Mouse (Mus musculus) heart, embryonic 16.5 days (tissue): ENCODE measurements around the gene Aldh3b2. TPM values are rescaled to one million over a fixed set of nuclear protein-coding genes. Genes with fewer than 3 reads are reported as not detected.

Source experiments
- ATAC-seq: fragments of 200-750 bp; cut with Nextera tagmentation; replicated peaks from 2 replicates; pipeline ENCODE4 v1.8.0; 2017; ENCODE audit warnings: moderate number of reproducible peaks; ENCODE audit not compliant: insufficient read depth, low FRiP score; ENCODE audit errors: extremely low read depth
- H3K27ac ChIP-seq: fragments of 300-500 bp; sonication (generic); 2 replicates; pipeline ENCODE4 v1.5.1; 2014; ENCODE audit warnings: mild to moderate bottlenecking, low read length, control low read depth, moderate library complexity
- H3K27me3 ChIP-seq: fragments of 300-500 bp; sonication (generic); 2 replicates; pipeline ENCODE4 v1.6.1; 2014; ENCODE audit warnings: low read length, mixed read lengths; ENCODE audit not compliant: control insufficient read depth, insufficient read depth
- H3K36me3 ChIP-seq: fragments of 300-500 bp; sonication (generic); 2 replicates; pipeline ENCODE4 v1.6.1; 2014; ENCODE audit not compliant: control insufficient read depth, insufficient read depth
- H3K4me1 ChIP-seq: fragments of 300-500 bp; sonication (generic); 2 replicates; pipeline ENCODE4 v1.6.1; 2014; ENCODE audit warnings: low read length, mixed read lengths; ENCODE audit not compliant: control insufficient read depth, insufficient read depth
- H3K4me2 ChIP-seq: fragments of 300-500 bp; sonication (generic); 2 replicates; pipeline ENCODE4 v1.6.1; 2014; ENCODE audit warnings: low read depth, mild to moderate bottlenecking, control low read depth, low read length
- H3K4me3 ChIP-seq: fragments of 300-500 bp; sonication (generic); 2 replicates; pipeline ENCODE4 v1.5.1; 2014; ENCODE audit warnings: mild to moderate bottlenecking, control low read depth, low read length
- H3K9ac ChIP-seq: fragments of 300-500 bp; sonication (generic); 2 replicates; pipeline ENCODE4 v1.6.1; 2014; ENCODE audit warnings: low read length, control low read depth
- H3K9me3 ChIP-seq: fragments of 300-500 bp; sonication (generic); replicated peaks from 2 replicates; pipeline ENCODE4 v1.6.1; 2016; ENCODE audit warnings: low read length; ENCODE audit not compliant: control insufficient read depth
- WGBS: fragments of 180-500 bp; shearing (Covaris S2); extraction: QIAGEN DNeasy Blood & Tissue Kit; methylation state at CpG from one replicate; pipeline ENCODE4 v1.1.7; 2014; 5-methylcytosine and 5-hydroxymethylcytosine counted together
- polyA plus RNA-seq: library from polyadenylated mRNA; unstranded; fragments of >200 nt; fragmentation: Nextera tagmentation; extraction: Ambion mirVana; gene quantifications from 2 replicates; pipeline ENCODE4 v1.2.1, GENCODE M21; 2015

Aldh3b2 gene
- polyA plus RNA-seq, 1 experiment from 2014 or later: 0.21 TPM

DNA sequence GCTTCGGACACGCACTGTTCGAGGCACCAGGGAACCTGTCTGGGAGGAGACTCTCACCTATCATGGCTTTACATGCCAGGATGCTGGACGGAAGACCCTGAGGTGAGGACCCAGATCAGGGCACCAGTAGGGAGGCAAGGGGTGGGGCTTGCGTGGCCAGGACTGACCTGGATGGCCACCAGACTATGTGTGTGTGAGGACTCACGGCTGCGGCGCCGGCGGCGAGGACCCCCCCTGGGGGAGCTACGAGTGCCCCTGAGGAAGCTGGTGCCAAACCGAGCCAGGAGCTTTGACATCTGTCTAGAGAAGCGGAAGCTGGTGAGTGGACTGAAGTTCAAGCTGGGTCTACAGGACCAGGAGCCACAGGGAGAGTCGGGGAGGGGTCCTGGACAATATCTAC lies 32.2 kb downstream of the Aldh3b2 start:
- no peak for ATAC-seq
- Histone ChIP-seq H3K4me2 (peak overlapping the region; percentile 65), H3K4me3 (peak overlapping the region; percentile 40), H3K27me3 (no peaks in the 10 kb centered on the region), H3K27ac (peak overlapping the region; percentile 47; the same call in 1 of the 2 replicates), H3K36me3 (peaks cover 29% of the 10 kb centered on the region), H3K9ac (peak overlapping the region; percentile 39), H3K9me3 (no peaks in the 10 kb centered on the region), H3K4me1 (peaks cover 51% of the 10 kb centered on the region)
- WGBS: 72% methylated on average over 15 of the region's 15 CpGs

DNA sequence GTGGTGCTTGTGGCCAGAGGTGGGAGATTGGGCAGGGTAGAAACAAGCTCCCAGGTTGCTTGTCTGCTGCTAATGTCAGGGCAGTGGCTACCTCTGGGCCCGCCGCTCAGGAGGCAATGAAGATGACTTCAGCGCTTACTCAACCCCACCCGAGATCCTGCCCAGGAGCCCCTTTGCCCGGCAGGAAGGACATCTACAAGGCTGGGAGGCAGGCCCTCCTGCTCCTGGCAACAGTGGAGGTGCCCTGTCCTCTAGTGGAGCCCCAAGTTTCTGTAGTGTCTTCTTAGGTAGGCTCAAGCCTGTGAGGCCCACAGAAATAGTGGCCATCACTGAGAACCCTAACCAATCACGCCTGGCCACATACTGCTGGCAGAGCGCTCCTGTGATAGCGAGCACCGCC lies 33.0 kb downstream of the Aldh3b2 start:
- Histone ChIP-seq H3K36me3 (peaks cover 35% of the 10 kb centered on the region), H3K4me3 (no peak overlapping the region), H3K4me1 (peaks cover 45% of the 10 kb centered on the region), H3K9me3 (no peaks in the 10 kb centered on the region), H3K27ac (peak overlapping the region; percentile 47), H3K4me2 (peak overlapping the region; percentile 34; the same call in 1 of the 2 replicates), H3K9ac (peak overlapping the region; percentile 39), H3K27me3 (no peaks in the 10 kb centered on the region)
- WGBS: 69% methylated on average over 9 of the region's 9 CpGs
- no peak for ATAC-seq

DNA sequence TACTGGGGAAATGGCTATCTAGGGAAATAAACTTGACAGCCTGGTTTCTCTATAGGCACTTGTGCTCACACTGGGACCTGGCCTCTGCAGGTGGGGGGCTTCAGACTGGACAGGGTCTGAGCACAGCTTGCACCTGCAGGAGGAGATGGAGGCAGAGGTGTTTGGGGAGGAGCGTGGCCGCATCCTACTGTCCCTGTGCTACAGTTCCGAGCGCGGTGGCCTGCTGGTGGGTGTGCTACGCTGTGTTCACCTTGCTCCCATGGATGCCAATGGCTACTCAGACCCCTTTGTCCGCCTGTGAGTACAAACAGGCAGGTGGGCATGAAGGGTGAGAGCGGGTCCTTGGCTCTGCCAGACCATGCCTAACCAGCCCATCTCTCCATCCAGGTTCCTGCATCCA lies 33.8 kb downstream of the Aldh3b2 start:
- Histone ChIP-seq H3K27ac (no peak overlapping the region), H3K9ac (no peak overlapping the region), H3K27me3 (no peaks in the 10 kb centered on the region), H3K9me3 (no peaks in the 10 kb centered on the region), H3K4me1 (peaks cover 45% of the 10 kb centered on the region), H3K4me3 (no peak overlapping the region), H3K4me2 (no peak overlapping the region), H3K36me3 (peaks cover 41% of the 10 kb centered on the region)
- no peak for ATAC-seq
- 96% methylated on average over 8 of the region's 8 CpGs for WGBS

DNA sequence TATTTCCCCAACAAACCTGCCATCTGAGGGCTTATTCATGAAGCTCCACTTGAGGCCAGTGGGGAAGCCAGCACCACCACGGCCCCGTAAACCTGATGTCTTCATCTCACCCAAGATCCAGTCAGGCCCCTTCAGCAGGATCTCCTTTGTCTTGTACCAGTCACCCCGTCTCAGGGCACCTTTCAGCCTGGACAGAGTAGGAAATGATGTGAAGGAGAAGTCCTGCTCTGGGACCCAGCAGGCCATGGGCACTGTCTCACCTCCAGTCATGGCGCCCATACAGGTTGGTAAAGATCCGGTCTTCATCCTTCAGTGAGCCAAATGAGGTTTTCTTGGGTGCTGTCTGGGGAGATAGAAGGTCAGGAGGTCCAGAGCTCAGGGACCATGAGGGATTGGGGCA lies 39.0 kb downstream of the Aldh3b2 start:
- H3K27me3 ChIP-seq: no peaks in the 10 kb centered on the region
- WGBS: 95% methylated on average over 5 of the region's 5 CpGs
- no peak overlapping the region for H3K27ac ChIP-seq
- H3K4me2 ChIP-seq: peak overlapping the region; percentile 69; the same call in 1 of the 2 replicates
- H3K36me3 ChIP-seq: peaks cover 44% of the 10 kb centered on the region
- H3K4me1 ChIP-seq: peaks cover 15% of the 10 kb centered on the region
- no peaks in the 10 kb centered on the region for H3K9me3 ChIP-seq
- ATAC-seq: no peak
- H3K9ac ChIP-seq: no peak overlapping the region
- no peak overlapping the region for H3K4me3 ChIP-seq

DNA sequence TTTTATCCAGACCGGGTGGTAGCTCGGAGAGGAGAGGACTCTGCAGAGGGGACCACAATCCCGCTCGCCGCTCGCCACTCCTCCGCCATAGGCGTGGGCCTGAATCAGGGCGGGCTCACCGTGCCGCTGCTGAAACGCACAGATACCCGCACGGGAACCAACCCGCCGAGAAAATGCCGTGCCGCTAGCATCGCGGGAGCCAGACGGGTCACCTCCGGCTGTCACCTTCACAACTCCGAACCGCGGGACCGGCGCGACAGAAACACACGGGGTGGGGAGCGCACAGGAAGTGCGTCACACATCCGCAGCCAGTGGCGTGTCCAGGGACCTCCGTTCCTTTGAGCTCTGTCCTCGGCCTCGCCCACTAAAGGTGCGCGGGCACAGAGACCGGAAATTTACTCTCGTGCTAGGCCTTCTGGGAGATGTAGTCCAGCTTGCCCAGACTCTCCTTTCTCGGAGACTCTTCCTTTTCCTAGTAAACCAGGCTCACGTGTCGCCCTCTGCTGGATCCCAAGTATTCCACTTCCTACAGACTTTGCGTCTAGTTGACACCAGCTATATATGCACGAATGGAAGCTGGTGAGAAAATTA lies 40.4 kb downstream of the Aldh3b2 start, which contains the start of gene Ndufv1:
Gene Ndufv1 (minus strand): TSS at position 375 of the 591 bp plus-strand sequence.
- peak within 1 kb of the TSS; percentile 92 for H3K9ac ChIP-seq
- H3K27ac ChIP-seq: peak within 1 kb of the TSS; percentile 89
- under 1% methylated on average over 45 of the region's 45 CpGs for WGBS

DNA sequence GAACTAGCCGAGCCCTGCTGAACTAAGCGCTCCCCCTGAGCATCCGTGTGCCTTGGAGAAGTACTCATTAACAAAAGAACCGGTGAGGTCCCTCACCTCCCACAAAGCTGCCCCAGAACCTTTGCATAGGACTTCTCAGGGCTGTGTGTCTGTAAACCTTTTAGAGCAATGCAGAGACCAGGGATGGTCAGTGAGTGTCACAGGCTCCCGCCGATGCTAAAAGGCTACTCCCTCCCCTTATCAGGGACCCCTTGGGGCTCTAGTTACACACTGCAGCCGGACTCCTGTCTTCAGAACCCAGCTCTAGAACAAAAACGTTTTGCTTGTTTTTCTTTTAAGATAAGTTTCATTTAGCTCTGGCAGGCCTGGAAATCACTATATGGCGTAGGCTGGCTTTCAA lies 40.9 kb downstream of the Aldh3b2 start:
- no peak for ATAC-seq
- 8% methylated on average over 9 of the region's 9 CpGs for WGBS
- Histone ChIP-seq H3K9ac (peak overlapping the region; percentile 71), H3K4me1 (peaks cover 15% of the 10 kb centered on the region), H3K27ac (0 out of 2 replicates have a peak overlapping the region, but pooled peaks have one; percentile 40), H3K36me3 (peaks cover 25% of the 10 kb centered on the region), H3K9me3 (no peaks in the 10 kb centered on the region), H3K4me2 (peak overlapping the region; percentile 63), H3K27me3 (no peaks in the 10 kb centered on the region), H3K4me3 (peak overlapping the region; percentile 91)

More for the DNA sequence above, 40.4 kb downstream of the Aldh3b2 start, which contains the start of gene Ndufv1:
- Histone ChIP-seq H3K27me3 (no peaks in the 10 kb centered on the region), H3K4me3 (peak within 1 kb of the TSS; percentile 91), H3K4me2 (peak within 1 kb of the TSS; percentile 69), H3K9me3 (no peaks in the 10 kb centered on the region), H3K4me1 (peaks cover 15% of the 10 kb centered on the region), H3K36me3 (peaks cover 30% of the 10 kb centered on the region)
- peak; percentile 99 for ATAC-seq

DNA sequence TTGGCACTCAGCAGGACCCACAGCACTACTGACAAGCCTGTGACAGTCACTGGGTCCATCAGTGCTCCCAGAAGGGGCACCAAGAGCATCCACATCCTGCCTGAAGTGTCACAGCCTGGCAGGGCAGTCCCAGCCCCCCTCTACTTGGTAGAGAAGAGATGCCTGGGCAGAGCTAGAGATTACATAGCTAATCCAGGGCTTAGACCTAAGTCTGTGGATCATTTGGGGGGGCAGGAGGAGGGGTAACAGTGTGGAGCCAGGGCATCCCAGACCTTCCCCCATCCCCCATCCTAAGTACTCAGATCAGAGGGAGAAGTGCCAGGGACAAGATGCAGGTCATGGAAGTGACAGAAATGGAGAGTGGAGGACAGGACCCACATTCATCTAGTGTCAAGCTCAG lies 42.7 kb downstream of the Aldh3b2 start:
- Histone ChIP-seq H3K9me3 (no peaks in the 10 kb centered on the region), H3K36me3 (peaks cover 12% of the 10 kb centered on the region), H3K4me1 (peaks cover 18% of the 10 kb centered on the region), H3K27me3 (no peaks in the 10 kb centered on the region), H3K4me2 (no peak overlapping the region), H3K4me3 (no peak overlapping the region), H3K27ac (no peak overlapping the region), H3K9ac (no peak overlapping the region)
- no peak for ATAC-seq

DNA sequence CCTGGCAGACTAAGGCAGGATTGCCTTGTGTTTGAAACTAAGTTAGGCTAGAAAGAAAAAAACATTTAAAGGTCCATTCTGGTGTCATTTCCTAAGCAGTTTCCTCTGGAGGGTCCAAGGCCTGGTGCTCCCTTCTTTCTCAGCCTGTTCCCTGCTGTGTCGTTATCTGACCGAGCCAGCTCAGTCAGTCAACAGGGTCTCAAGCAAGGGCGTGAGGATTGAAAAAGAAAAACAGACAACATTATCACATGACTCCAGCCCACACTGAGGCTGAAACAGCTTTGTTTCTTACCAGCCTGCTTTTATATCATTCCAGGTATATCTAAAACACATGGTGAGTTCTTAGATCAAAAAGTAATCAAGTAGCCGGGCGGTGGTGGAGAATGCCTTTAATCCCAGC lies 43.5 kb downstream of the Aldh3b2 start:
- Histone ChIP-seq H3K4me3 (no peak overlapping the region), H3K27ac (no peak overlapping the region), H3K4me1 (peaks cover 18% of the 10 kb centered on the region), H3K9me3 (no peaks in the 10 kb centered on the region), H3K9ac (no peak overlapping the region), H3K36me3 (peaks cover 6% of the 10 kb centered on the region), H3K27me3 (no peaks in the 10 kb centered on the region), H3K4me2 (no peak overlapping the region)
- 53% methylated on average over 5 of the region's 5 CpGs for WGBS
- no peak for ATAC-seq

DNA sequence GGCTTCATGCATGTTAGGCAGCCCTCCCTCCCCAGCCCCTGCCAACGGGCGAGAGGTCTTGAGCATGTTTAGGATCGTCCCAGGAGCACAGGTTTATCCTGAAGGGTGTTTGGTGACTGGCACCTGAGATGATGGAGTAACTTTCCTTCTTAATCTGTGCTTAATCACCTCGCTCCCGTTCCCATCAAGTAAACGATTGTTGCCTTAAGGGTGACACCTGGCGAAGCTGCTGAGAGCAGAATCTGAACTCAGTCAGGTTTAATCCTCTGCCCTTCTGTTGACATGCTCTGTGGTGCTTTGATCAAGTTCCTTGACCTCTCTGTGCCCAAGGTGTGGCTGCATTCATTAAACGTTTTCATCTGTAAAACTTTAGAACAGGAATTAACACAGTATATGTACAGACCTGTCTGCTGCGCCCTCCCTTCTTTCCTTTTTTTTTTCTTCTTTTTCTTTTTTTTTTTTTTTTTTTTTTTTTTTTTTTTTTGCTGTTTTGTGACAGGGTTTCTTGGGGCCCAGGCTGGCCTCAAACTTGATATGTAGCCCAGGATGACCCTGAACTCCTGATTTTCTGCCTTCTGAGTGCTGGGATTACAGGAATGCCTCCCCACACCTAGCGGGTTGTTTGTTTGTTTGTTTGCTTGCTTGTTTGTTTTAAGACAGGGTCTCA lies 45.9 kb downstream of the Aldh3b2 start:
- peaks cover 4% of the 10 kb centered on the region for H3K4me1 ChIP-seq

More for the DNA sequence above, 45.9 kb downstream of the Aldh3b2 start:
- H3K4me3 ChIP-seq: no peak overlapping the region
- no peak overlapping the region for H3K27ac ChIP-seq
- no peaks in the 10 kb centered on the region for H3K9me3 ChIP-seq
- no peak for ATAC-seq
- no peaks in the 10 kb centered on the region for H3K36me3 ChIP-seq
- H3K4me2 ChIP-seq: no peak overlapping the region
- WGBS: 62% methylated on average over 10 of the region's 10 CpGs
- H3K27me3 ChIP-seq: no peaks in the 10 kb centered on the region
- H3K9ac ChIP-seq: no peak overlapping the region
